Mouse (Mus musculus) heart, adult 2 months (tissue): Measurements from ENCODE around the gene Cd79a. TPM values are rescaled to one million over a fixed set of nuclear protein-coding genes. Genes with fewer than 3 reads are reported as not detected.

Experiments
- DNase-seq, 2 experiments: peaks; one replicate each; pipeline ENCODE4 v3.0.0; 2021
- H3K27ac ChIP-seq: fragments of 200-600 bp; 2 replicates; pipeline ENCODE4 v1.8.1; 2022
- H3K27me3 ChIP-seq: fragments of 200-500 bp; 2 replicates; pipeline ENCODE4 v1.6.1; 2012; ENCODE audit warnings: mild to moderate bottlenecking, low read length, inconsistent platforms, mixed read lengths; ENCODE audit not compliant: control insufficient read depth, insufficient read depth
- H3K36me3 ChIP-seq: fragments of 200-500 bp; 2 replicates; pipeline ENCODE4 v1.6.1; 2012; ENCODE audit warnings: low read length, inconsistent platforms; ENCODE audit not compliant: control insufficient read depth, insufficient read depth
- H3K4me1 ChIP-seq: fragments of 200-500 bp; 2 replicates; pipeline ENCODE4 v1.6.1; 2011; ENCODE audit warnings: low read length; ENCODE audit not compliant: control insufficient read depth, insufficient read depth
- H3K4me3 ChIP-seq: fragments of 200-600 bp; 2 replicates; pipeline ENCODE4 v1.8.1; 2022
- H3K79me2 ChIP-seq: fragments of 200-500 bp; replicated peaks from 2 replicates; pipeline ENCODE4 v1.6.1; 2012; ENCODE audit warnings: mild to moderate bottlenecking, inconsistent platforms, low read length, moderate library complexity, mixed read lengths; ENCODE audit not compliant: control insufficient read depth, insufficient read depth
- H3K9ac ChIP-seq: fragments of 200-500 bp; 2 replicates; pipeline ENCODE4 v1.6.1; 2012; ENCODE audit warnings: low read depth, mild to moderate bottlenecking, control low read depth, inconsistent platforms, low read length, mixed read lengths
- CTCF ChIP-seq: fragments of 200-600 bp; IDR thresholded peaks from 2 replicates; pipeline ENCODE4 v1.8.1; 2022; ENCODE audit warnings: antibody characterized with exemption, mild to moderate bottlenecking, moderate library complexity
- EP300 ChIP-seq: fragments of 200-500 bp; IDR thresholded peaks from 2 replicates; pipeline ENCODE4 v1.6.1; 2011; ENCODE audit warnings: low read depth, low read length, control low read depth; ENCODE audit not compliant: insufficient read depth
- POLR2A ChIP-seq: fragments of 200-500 bp; IDR thresholded peaks from 2 replicates; pipeline ENCODE4 v1.6.1; 2011; ENCODE audit warnings: mild to moderate bottlenecking, low read depth, low read length, control low read depth; ENCODE audit not compliant: insufficient read depth
- WGBS: fragments of 180-500 bp; shearing (Covaris S2); methylation state at CpG from one replicate; pipeline ENCODE4 v1.1.7; 2018; 5-methylcytosine and 5-hydroxymethylcytosine counted together
- intact Hi-C: fragments of 180-260 bp; cut with DNase I; formaldehyde crosslinking; loops from one replicate; pipeline ENCODE4 v1.15.1; 2025
- polyA plus RNA-seq: library from polyadenylated mRNA; depleted of rRNA; stranded (reverse); fragments of >200 nt; gene quantifications from 2 replicates; pipeline ENCODE4 v1.2.3, GENCODE M21; 2012
- total RNA-seq, 2 experiments: library from RNA; stranded (reverse); gene quantifications; 2 replicates each; pipeline ENCODE4 v1.2.3; 2021

Gene Cd79a
- total and polyA plus RNA-seq, 3 experiments = 1.1 to 15.6 (median 1.7) TPM

DNA sequence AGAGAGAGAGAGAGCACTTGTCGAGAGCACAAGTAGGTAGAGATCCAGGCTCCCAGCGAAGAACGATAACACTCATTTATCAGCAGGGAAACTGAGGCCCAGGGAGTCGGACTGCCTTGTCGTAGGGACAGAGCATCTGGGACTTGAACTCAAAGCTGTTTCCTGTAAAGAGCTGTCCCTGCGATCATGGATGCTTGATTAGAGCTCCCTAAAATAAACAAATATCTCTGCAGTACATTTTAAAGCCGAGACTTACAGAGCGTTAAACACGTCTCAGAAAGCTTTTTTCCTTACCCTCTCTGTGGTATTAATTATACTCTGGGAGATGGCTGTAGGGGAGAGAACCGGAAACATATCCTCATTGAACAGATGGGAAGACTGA lies 6.3 kb downstream of the Cd79a start:
- Histone ChIP-seq H3K9ac (peak overlapping the region; percentile 94), H3K4me1 (peaks cover 8% of the 10 kb centered on the region), H3K27me3 (no peaks in the 10 kb centered on the region), H3K79me2 (peaks cover 2% of the 10 kb centered on the region; the same call in 1 of the 2 replicates), H3K4me3 (peak overlapping the region; percentile 82), H3K27ac (peak overlapping the region; percentile 95), H3K36me3 (peaks cover 2% of the 10 kb centered on the region; the same call in 1 of the 2 replicates)
- 9% methylated on average over 10 of the region's 10 CpGs for whole genome bisulfite sequencing
- intact Hi-C loops = no loop called here
- DNase-seq = no peak
- TF ChIP-seq EP300 (no peak), CTCF (no peak), POLR2A (no peak)

DNA sequence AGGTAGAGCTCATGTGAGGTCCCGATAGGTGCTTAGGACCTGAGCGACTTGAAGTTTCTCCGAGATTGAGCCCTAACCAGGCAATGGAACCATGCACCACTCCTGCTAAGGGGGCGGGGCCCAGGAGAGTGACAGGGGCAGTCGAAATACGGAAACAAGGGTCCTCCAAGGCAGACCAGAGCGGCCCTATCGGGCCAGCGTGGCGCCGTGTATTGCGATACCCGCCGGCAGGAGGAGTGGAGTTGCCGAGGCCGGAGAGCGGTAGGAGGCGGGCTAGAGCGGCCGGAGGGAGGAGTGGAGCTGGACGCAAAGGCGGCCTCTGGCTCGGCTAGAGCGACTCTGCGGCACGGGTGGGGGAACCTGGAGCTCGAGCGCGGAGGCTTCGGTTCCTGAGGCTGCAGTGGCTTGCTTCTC lies 6.9 kb downstream of the Cd79a start:
- H3K4me1 ChIP-seq = peaks cover 8% of the 10 kb centered on the region
- TF ChIP-seq POLR2A (peak; percentile 79), CTCF (peak; percentile 77), EP300 (peak; percentile 81)
- DNase-seq = peak; percentile 94 to 99
- H3K4me3 ChIP-seq = peak overlapping the region; percentile 82
- peak overlapping the region; percentile 95 for H3K27ac ChIP-seq
- peak overlapping the region; percentile 60 for H3K9ac ChIP-seq
- peaks cover 2% of the 10 kb centered on the region; the same call in 1 of the 2 replicates for H3K36me3 ChIP-seq
- under 1% methylated on average over 30 of the region's 30 CpGs for WGBS
- peaks cover 2% of the 10 kb centered on the region; the same call in 1 of the 2 replicates for H3K79me2 ChIP-seq
- H3K27me3 ChIP-seq = no peaks in the 10 kb centered on the region
- intact Hi-C loops = loop anchor here (1.0 kb wide), 2 partner anchors 14 to 20 kb away; partner anchors contain the start of gene Rps19

DNA sequence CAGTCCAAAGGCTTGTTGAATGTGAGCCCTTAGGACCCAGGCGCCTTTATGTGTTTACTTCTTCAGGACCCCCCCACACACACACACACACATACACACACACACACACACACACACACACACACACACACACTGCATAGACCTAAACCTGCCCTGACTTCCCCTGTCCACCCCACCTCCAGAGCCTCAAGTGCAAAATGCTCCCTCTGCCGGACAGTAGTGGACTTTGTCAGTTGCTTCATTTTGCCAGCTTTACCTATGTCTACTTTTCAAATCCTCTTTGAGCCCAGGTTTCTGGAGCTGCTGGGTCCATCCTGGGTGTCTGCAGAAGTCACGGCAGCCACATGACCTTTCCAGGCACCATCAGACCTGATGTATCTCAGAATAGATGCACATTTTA lies 7.8 kb downstream of the Cd79a start:
- 17% methylated on average over 3 of the region's 3 CpGs for WGBS
- Histone ChIP-seq H3K79me2 (peaks cover 2% of the 10 kb centered on the region; the same call in 1 of the 2 replicates), H3K4me3 (peak overlapping the region; percentile 82), H3K27ac (no peak overlapping the region), H3K9ac (0 out of 2 replicates have a peak overlapping the region, but pooled peaks have one; percentile 27), H3K4me1 (peaks cover 8% of the 10 kb centered on the region), H3K27me3 (no peaks in the 10 kb centered on the region), H3K36me3 (peaks cover 2% of the 10 kb centered on the region; the same call in 1 of the 2 replicates)
- intact Hi-C loops = loop anchor here (1.0 to 5.0 kb wide), 3 partner anchors 15 to 172 kb away; partner anchors contain the start of gene Rps19
- peak; percentile 55 to 58 for DNase-seq
- peak; percentile 70 for TF ChIP-seq CTCF
- TF ChIP-seq POLR2A = no peak
- TF ChIP-seq EP300 = 0 out of 2 replicates have a peak, but pooled peaks have one; percentile 23

DNA sequence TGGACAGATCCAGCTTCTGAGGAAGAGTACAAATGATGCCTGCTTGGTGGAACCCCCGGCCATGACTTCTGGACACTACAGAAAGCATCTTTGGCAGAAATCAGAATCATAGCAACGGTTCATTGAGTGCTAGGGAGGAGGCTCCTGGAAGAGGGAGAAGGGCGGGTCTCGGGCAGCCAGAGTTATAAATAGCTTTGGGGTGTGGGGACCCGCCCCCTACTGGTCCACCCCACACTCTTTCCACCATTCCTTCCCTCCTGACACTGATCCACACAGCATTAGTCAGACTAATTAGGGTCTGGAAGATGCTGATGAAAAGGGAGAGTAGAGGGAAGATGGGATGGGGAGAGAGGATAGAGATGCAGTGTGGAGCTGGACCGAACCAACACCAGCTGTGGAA lies 9.4 kb downstream of the Cd79a start:
- H3K27ac ChIP-seq = no peak overlapping the region

DNA sequence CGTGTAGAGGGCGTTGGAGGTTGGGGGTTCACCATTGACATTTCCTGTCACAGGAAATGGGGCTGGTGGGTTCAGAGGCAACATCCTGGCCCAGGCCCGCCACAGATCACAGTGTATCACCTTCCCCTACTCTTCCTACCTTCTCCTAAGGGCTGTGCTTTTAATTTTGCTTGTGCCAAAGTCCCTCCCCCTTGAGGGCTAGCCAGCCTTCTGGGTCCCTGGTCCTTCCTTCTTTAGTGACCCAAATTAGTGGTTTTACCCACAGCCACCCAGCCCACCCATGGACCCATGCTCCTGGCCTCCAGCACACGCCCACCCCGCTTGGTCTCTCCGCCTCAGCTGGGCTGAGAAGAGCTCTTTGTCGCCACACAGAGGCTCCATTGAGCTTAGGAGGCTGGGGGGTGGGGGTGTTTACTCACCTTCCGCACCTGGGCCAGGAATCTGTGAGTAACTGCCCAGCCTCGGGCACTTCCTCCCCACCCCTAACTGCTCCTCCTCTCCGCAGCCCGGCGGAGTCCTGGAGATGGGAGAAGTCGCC lies 10.1 kb downstream of the Cd79a start:
- no peak for TF ChIP-seq EP300
- no peak for TF ChIP-seq CTCF
- TF ChIP-seq POLR2A = no peak
- no peaks in the 10 kb centered on the region for H3K27me3 ChIP-seq
- H3K36me3 ChIP-seq = peaks cover 2% of the 10 kb centered on the region; the same call in 1 of the 2 replicates
- peaks cover 2% of the 10 kb centered on the region; the same call in 1 of the 2 replicates for H3K79me2 ChIP-seq
- intact Hi-C loops = loop anchor here (5.0 kb wide), 1 partner anchor 170 kb away; no protein-coding TSS in a partner anchor
- 44% methylated on average over 13 of the region's 13 CpGs for WGBS
- H3K4me1 ChIP-seq = peaks cover 8% of the 10 kb centered on the region
- H3K4me3 ChIP-seq = no peak overlapping the region
- DNase-seq = peak in 1 of 2 experiments; percentile 53
- H3K9ac ChIP-seq = no peak overlapping the region
- no peak overlapping the region for H3K27ac ChIP-seq

More for the DNA sequence above, 9.4 kb downstream of the Cd79a start:
- peaks cover 2% of the 10 kb centered on the region; the same call in 1 of the 2 replicates for H3K79me2 ChIP-seq
- H3K4me1 ChIP-seq = peaks cover 8% of the 10 kb centered on the region
- H3K27me3 ChIP-seq = no peaks in the 10 kb centered on the region
- intact Hi-C loops = loop anchor here (5.0 kb wide), 1 partner anchor 171 kb away; no protein-coding TSS in a partner anchor
- no peak for TF ChIP-seq POLR2A
- no peak for TF ChIP-seq CTCF
- no peak for TF ChIP-seq EP300
- WGBS = 22% methylated on average over 6 of the region's 6 CpGs
- H3K36me3 ChIP-seq = peaks cover 2% of the 10 kb centered on the region; the same call in 1 of the 2 replicates
- no peak overlapping the region for H3K4me3 ChIP-seq
- DNase-seq = no peak
- H3K9ac ChIP-seq = no peak overlapping the region

DNA sequence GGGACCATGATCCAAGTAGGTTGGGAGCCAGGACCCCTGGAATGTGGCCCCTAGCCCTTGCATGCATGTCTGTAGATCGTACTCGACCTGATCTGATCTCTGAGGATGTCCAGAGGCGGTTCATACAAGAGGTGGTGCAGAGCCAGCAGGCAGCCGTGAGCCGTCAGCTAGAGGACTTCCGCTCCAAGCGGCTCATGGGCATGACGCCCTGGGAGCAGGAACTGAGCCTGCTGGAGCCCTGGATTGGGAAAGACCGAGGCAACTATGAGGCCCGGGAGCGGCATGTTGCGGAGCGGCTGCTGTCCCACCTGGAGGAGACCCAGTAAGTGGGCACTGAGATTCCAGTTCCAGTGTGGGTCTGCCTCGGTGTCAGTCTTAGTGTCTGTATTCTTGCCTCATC lies 15.3 kb downstream of the Cd79a start:
- DNase-seq = peak in 1 of 2 experiments; percentile 29
- Histone ChIP-seq H3K27me3 (no peaks in the 10 kb centered on the region), H3K79me2 (no peaks in the 10 kb centered on the region; the same call in 1 of the 2 replicates), H3K36me3 (no peaks in the 10 kb centered on the region), H3K4me3 (no peak overlapping the region), H3K27ac (no peak overlapping the region), H3K9ac (no peak overlapping the region), H3K4me1 (no peaks in the 10 kb centered on the region)
- intact Hi-C loops = no loop called here
- WGBS = 82% methylated on average over 14 of the region's 14 CpGs
- TF ChIP-seq EP300 = no peak
- no peak for TF ChIP-seq CTCF
- TF ChIP-seq POLR2A = no peak
